Mouse (Mus musculus): ENCODE measurements around the gene Gga2.

DNA sequence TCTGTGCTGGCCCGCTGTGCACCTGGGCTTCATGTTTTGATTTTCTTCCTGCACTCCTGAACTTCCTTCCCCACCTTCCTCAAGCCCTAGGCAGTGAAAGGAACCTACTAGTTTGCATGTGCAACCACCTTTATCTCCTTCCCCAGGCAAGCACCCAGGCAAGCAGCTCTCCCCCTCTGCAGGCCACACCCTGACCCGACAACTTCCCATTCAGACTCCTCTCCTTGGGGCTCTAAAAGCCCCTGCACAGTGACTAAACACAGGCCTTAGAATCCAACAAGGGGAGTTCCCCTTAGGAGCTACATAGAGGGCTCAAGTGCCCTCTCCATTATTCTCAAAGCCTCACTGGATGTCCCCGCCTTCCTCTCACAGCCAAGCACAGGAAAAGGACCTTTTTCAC is 2.8 kb downstream of the Gga2 start:
- TF ChIP-seq CTCF (conservative IDR thresholded peaks at IDR 0.05 in 1 of 2, IDR thresholded peaks at IDR 0.05 in 1 of 2; ENCODE audit: low read depth in 2 of 2, low read length in 2 of 2), result peak in 1 of 2 experiments; percentile 24; a peak in 1 of 4 replicates
- no peak for TF ChIP-seq POLR2A (IDR thresholded peaks at IDR 0.05; ENCODE audit: low read depth, low read length)
- no peak for TF ChIP-seq EP300 (IDR thresholded peaks at IDR 0.05; ENCODE audit: low read length)
